Mouse (Mus musculus) layer of hippocampus, adult 9-11 months (tissue): Measurements from ENCODE around the gene Phf21a.

Source experiments
- DNase-seq: peaks from one replicate; pipeline ENCODE4 v3.0.0; 2022

Phf21a gene

GRCm38 (mm10) chr2:92240299-92240698, 147.4 kb downstream of the Phf21a start:
- DNase-seq = no peak

GRCm38 (mm10) chr2:92240816-92241215, 147.9 kb downstream of the Phf21a start:
- no peak for DNase-seq

- no peak for DNase-seq
Measured at GRCm38 (mm10) chr2:92241317-92241716, 148.4 kb downstream of the Phf21a start.

GRCm38 (mm10) chr2:92246112-92246511, 153.2 kb downstream of the Phf21a start:
- no peak for DNase-seq

GRCm38 (mm10) chr2:92247711-92248110, 154.8 kb downstream of the Phf21a start:
- no peak for DNase-seq

- DNase-seq = no peak
Measured at GRCm38 (mm10) chr2:92250472-92250871, 157.6 kb downstream of the Phf21a start.

- no peak for DNase-seq
Measured at GRCm38 (mm10) chr2:92253777-92254176, 160.9 kb downstream of the Phf21a start.

- no peak for DNase-seq
Measured at GRCm38 (mm10) chr2:92256141-92256540, 163.2 kb downstream of the Phf21a start.

- no peak for DNase-seq
Measured at GRCm38 (mm10) chr2:92257372-92257956, 164.5 kb downstream of the Phf21a start.

GRCm38 (mm10) chr2:92259924-92260323, 167.0 kb downstream of the Phf21a start:
- no peak for DNase-seq

- no peak for DNase-seq
Measured at GRCm38 (mm10) chr2:92266100-92266617, 173.2 kb downstream of the Phf21a start.

- DNase-seq = no peak
Measured at GRCm38 (mm10) chr2:92269227-92269626, 176.3 kb downstream of the Phf21a start.

GRCm38 (mm10) chr2:92272510-92272909, 179.6 kb downstream of the Phf21a start:
- DNase-seq = no peak

GRCm38 (mm10) chr2:92273101-92273801, 180.3 kb downstream of the Phf21a start:
- no peak for DNase-seq

GRCm38 (mm10) chr2:92273802-92274183, 180.9 kb downstream of the Phf21a start:
- DNase-seq = no peak

- no peak for DNase-seq
Measured at GRCm38 (mm10) chr2:92277787-92278186, 184.9 kb downstream of the Phf21a start.

GRCm38 (mm10) chr2:92278663-92279062, 185.7 kb downstream of the Phf21a start:
- peak; percentile 80 for DNase-seq

GRCm38 (mm10) chr2:92279398-92279797, 186.5 kb downstream of the Phf21a start:
- no peak for DNase-seq

- peak; percentile 43 for DNase-seq
Measured at GRCm38 (mm10) chr2:92285597-92285996, 192.7 kb downstream of the Phf21a start.

- DNase-seq = no peak
Measured at GRCm38 (mm10) chr2:92289335-92289734, 196.4 kb downstream of the Phf21a start.

GRCm38 (mm10) chr2:92291526-92291925, 198.6 kb downstream of the Phf21a start:
- DNase-seq = no peak

GRCm38 (mm10) chr2:92296402-92296801, 203.5 kb downstream of the Phf21a start:
- peak; percentile 86 for DNase-seq

- no peak for DNase-seq
Measured at GRCm38 (mm10) chr2:92299896-92300295, 207.0 kb downstream of the Phf21a start.

- DNase-seq = peak; percentile 42
Measured at GRCm38 (mm10) chr2:92301849-92302607, 209.1 kb downstream of the Phf21a start.
